Mouse (Mus musculus): Measurements from ENCODE around the gene Rem2. TPM values are rescaled to one million over a fixed set of nuclear protein-coding genes. Genes with fewer than 3 reads are reported as not detected.

Rem2 gene
- polyA plus RNA-seq, 1 experiment = 4.0 TPM

GRCm38 (mm10) chr14:54430406-54431145 lies 45.3 kb upstream of the Rem2 start:
- peak overlapping the region; percentile 94 for H3K9ac ChIP-seq (ENCODE audit: low read depth, poor library complexity, severe bottlenecking)
- H3K4me3 ChIP-seq (ENCODE audit: low read depth, low read length) = peak overlapping the region; percentile 65
- H3K27me3 ChIP-seq (ENCODE audit: control insufficient read depth, insufficient read depth, low read length, poor library complexity, severe bottlenecking) = no peaks in the 10 kb centered on the region
- TF ChIP-seq POLR2A (IDR thresholded peaks at IDR 0.05; ENCODE audit: insufficient read depth, low read length) (no peak), EP300 (IDR thresholded peaks at IDR 0.05; ENCODE audit: insufficient read depth, low read depth, low read length) (no peak), CTCF (IDR thresholded peaks at IDR 0.05; ENCODE audit: low read depth, low read length) (no peak)
- H3K9me3 ChIP-seq (replicated peaks; ENCODE audit: control insufficient read depth, insufficient read depth, low read length, poor library complexity, severe bottlenecking) = no peaks in the 10 kb centered on the region
- peaks cover 9% of the 10 kb centered on the region for H3K36me3 ChIP-seq (ENCODE audit: control insufficient read depth, insufficient read depth, low read length, poor library complexity, severe bottlenecking)
- no peak overlapping the region for H3K27ac ChIP-seq (ENCODE audit: insufficient read depth, low read length)
- H3K4me1 ChIP-seq (ENCODE audit: control insufficient read depth, insufficient read depth, low read length) = peaks cover 2% of the 10 kb centered on the region

DNA sequence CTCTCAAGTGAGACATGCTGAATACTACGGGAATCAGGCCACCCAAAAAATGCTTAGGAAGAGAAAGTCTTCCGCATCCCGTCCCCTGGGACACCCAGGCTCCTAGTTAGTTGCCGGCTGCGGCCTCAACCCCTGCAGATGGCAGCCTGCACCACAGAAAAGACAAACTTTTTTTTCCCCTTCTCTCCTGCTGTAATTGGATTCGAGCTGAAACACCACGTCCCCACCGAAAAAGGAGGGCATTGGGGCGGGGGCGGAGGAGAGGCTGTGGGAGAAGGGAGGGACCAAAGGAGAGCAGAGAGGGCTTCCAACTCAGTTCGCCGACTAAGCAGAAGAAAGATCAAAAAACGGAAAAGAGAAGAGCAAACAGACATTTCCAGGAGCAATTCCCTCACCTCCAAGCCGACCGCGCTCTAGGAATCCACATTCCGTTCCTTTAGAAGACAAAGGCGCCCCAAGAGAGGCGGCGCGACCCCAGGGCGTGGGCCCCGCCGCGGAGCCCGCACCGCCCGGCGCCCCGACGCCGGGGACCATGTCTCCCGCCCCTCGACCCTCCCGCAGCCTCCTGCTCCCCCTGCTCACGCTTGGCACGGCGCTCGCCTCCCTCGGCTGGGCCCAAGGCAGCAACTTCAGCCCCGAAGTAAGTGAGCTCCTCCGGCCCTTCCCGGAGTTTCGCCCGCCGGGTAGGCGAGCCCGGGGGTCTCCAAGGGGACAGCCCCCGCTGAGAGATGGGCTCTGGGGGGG lies 44.4 kb upstream of the Rem2 start, which contains the start of gene Mmp14:
Gene Mmp14, plus strand, starts transcription at position 279 of the 744 bp plus-strand sequence.
- Histone ChIP-seq H3K27me3 (ENCODE audit: control insufficient read depth, insufficient read depth, low read length, poor library complexity, severe bottlenecking) (no peaks in the 10 kb centered on the region), H3K4me3 (ENCODE audit: low read depth, low read length) (peak within 1 kb of the TSS; percentile 65), H3K9me3 (replicated peaks; ENCODE audit: control insufficient read depth, insufficient read depth, low read length, poor library complexity, severe bottlenecking) (no peaks in the 10 kb centered on the region), H3K36me3 (ENCODE audit: control insufficient read depth, insufficient read depth, low read length, poor library complexity, severe bottlenecking) (peaks cover 9% of the 10 kb centered on the region), H3K27ac (ENCODE audit: insufficient read depth, low read length) (0 out of 2 replicates have a peak within 1 kb of the TSS, but pooled peaks have one; percentile 22), H3K4me1 (ENCODE audit: control insufficient read depth, insufficient read depth, low read length) (peaks cover 2% of the 10 kb centered on the region), H3K9ac (ENCODE audit: low read depth, poor library complexity, severe bottlenecking) (peak within 1 kb of the TSS; percentile 94)
- TF ChIP-seq POLR2A (IDR thresholded peaks at IDR 0.05; ENCODE audit: insufficient read depth, low read length) = no peak
- no peak for TF ChIP-seq EP300 (IDR thresholded peaks at IDR 0.05; ENCODE audit: insufficient read depth, low read depth, low read length)
- peak; percentile 10 for TF ChIP-seq CTCF (IDR thresholded peaks at IDR 0.05; ENCODE audit: low read depth, low read length)

- Histone ChIP-seq H3K4me1 (ENCODE audit: control insufficient read depth, insufficient read depth, low read length) (peaks cover 2% of the 10 kb centered on the region), H3K9ac (ENCODE audit: low read depth, poor library complexity, severe bottlenecking) (peak overlapping the region; percentile 94), H3K36me3 (ENCODE audit: control insufficient read depth, insufficient read depth, low read length, poor library complexity, severe bottlenecking) (peaks cover 9% of the 10 kb centered on the region), H3K27me3 (ENCODE audit: control insufficient read depth, insufficient read depth, low read length, poor library complexity, severe bottlenecking) (no peaks in the 10 kb centered on the region), H3K27ac (ENCODE audit: insufficient read depth, low read length) (no peak overlapping the region), H3K4me3 (ENCODE audit: low read depth, low read length) (peak overlapping the region; percentile 65), H3K9me3 (replicated peaks; ENCODE audit: control insufficient read depth, insufficient read depth, low read length, poor library complexity, severe bottlenecking) (no peaks in the 10 kb centered on the region)
- TF ChIP-seq EP300 (IDR thresholded peaks at IDR 0.05; ENCODE audit: insufficient read depth, low read depth, low read length) (no peak), POLR2A (IDR thresholded peaks at IDR 0.05; ENCODE audit: insufficient read depth, low read length) (no peak), CTCF (IDR thresholded peaks at IDR 0.05; ENCODE audit: low read depth, low read length) (no peak)
These were observed 43.6 kb upstream of the Rem2 start for GRCm38 (mm10) chr14:54432078-54432836.

DNA sequence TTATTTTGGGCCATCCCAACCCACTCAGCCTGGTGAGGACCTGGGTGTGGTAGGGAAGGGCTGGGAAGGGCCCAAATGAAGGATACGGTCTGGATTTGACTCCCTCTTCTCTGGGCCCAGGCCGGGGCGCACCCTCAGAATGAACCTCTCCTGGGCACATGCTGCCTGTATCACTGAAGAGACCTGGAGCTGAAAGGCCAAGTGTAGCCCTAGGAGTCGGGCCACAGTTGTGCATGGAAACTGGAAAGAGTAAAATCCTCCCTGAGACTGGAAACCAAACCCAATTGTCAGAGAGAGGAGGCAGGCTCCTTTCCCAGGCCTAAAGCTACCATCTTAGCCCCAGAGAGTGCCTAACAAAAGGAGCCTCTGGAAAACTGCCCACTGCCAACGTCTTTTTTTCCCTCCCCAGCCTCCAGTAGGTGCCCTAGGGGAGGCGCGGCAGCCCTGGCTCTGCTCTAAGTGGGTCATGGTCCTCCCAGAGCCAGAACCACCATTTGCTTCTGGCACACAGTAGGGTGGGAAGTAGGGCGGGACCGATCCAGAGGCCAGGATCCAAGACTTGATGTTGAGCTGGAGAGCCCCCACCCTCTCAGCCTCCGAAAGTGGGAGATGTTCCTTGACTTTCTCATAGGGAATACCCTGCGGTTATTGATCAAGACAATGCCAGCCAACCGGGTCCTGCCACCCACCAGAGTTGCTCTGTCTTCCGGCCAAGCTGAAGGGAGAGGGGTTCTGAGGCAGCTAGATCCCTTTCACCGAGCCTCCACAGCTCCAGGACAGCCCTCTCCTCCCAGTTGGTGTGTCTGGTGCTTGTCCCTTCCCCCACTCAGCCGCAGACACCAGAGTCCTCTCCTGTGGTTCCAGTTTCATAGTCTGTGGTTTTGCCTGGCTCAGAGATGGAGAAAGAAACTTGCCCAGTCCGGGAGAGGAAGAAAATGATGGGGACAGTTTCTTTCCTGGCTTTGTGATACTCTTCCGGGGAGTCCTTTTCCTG lies 42.8 kb upstream of the Rem2 start:
- Histone ChIP-seq H3K4me1 (ENCODE audit: control insufficient read depth, insufficient read depth, low read length) (peaks cover 2% of the 10 kb centered on the region), H3K4me3 (ENCODE audit: low read depth, low read length) (peak overlapping the region; percentile 65), H3K9me3 (replicated peaks; ENCODE audit: control insufficient read depth, insufficient read depth, low read length, poor library complexity, severe bottlenecking) (no peaks in the 10 kb centered on the region), H3K36me3 (ENCODE audit: control insufficient read depth, insufficient read depth, low read length, poor library complexity, severe bottlenecking) (peaks cover 9% of the 10 kb centered on the region), H3K9ac (ENCODE audit: low read depth, poor library complexity, severe bottlenecking) (peak overlapping the region; percentile 94), H3K27me3 (ENCODE audit: control insufficient read depth, insufficient read depth, low read length, poor library complexity, severe bottlenecking) (no peaks in the 10 kb centered on the region), H3K27ac (ENCODE audit: insufficient read depth, low read length) (peak overlapping the region; percentile 5; the same call in 1 of the 2 replicates)
- TF ChIP-seq CTCF (IDR thresholded peaks at IDR 0.05; ENCODE audit: low read depth, low read length) (no peak), EP300 (IDR thresholded peaks at IDR 0.05; ENCODE audit: insufficient read depth, low read depth, low read length) (no peak), POLR2A (IDR thresholded peaks at IDR 0.05; ENCODE audit: insufficient read depth, low read length) (no peak)
